Mouse (Mus musculus): ENCODE measurements around the gene Vsig2. TPM values are rescaled to one million over a fixed set of nuclear protein-coding genes. Genes with fewer than 3 reads are reported as not detected.

Gene Vsig2
- not detected for total RNA-seq (2023)

DNA sequence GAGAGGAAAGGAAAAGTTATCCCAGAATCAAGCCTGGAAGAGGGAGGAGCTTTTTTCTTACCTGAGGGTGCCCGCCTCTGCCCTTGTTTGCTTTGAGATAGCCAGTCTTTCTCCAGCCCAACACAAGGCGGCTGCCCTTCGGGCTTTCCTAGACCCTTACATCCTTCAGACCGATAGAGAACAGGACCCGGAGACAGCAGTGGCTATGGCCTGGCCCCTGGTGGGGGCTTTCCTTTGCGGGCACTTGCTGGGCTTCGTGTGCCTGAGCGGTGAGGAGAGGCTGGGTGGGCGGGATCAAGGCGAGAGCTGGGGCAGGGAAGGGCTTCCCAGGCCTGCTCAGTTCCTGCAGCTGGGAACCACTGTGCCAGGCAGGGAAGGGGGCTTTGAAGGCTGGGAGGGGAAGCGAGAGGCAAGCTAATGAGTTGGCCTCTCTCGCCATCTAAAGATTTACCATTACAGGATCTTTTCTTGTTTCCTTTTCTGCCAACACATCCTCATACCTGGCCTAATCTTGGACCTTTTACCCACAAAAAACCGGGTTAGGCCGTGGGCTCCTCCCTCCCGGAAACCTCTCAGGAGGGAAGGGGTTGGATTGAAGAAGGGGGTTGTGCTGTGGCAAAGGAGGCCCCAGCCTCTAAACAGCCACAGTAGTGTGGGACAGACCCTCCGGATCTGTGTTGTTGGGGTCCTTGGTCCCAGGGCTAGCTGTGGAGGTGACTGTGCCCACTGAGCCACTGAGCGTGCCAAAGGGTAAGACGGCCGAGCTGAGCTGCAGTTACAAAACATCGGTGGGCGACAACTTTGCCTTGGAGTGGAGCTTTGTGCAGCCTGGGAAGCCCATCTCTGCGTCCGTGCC is at the start of gene Vsig2:
TSS of gene Vsig2 (plus strand) at position 86 of the 856 bp plus-strand sequence.

DNA sequence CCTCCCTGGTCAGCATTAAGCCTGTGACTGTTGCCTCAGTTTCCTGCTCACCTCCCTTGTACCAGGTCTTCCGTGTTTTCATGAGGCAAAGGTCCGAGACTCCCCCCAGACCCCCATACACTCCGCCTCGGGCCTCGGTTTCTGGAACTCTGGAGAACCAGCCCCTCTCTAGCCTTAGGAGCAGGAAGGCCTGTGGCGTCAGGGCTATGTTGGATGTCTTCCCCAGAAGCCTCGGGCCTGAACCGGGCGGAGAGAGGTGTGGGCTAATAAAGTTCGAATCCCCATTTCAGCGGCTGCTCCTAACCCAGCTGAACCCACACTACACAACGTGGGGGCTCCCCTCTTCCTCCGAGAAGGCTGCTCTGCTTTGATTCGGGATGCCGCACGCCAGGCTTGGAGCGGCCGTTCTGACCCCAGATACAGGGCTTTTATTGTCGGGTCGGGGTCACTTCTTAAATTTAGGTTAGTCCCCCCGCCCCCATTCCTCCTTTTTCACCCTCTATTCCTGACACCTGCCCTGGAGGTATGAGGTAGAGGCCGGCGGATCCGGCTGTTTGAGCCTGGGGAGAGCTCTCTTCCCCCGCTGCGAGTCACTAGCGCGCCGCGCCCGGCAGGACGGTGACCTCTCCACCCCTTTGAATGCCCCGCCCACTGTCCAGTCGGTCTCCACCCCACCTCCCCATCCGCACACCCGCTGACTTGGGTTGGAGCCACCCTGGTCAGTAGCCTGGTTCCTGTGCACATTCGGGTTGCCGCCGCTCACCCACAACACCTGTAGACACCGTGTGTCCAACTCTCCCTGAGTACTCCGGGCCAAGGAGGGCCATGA is 11.4 kb upstream of the Vsig2 start, which contains the start of gene Esam:
TSS of gene Esam (plus strand) at position 683 of the 829 bp plus-strand sequence.

DNA sequence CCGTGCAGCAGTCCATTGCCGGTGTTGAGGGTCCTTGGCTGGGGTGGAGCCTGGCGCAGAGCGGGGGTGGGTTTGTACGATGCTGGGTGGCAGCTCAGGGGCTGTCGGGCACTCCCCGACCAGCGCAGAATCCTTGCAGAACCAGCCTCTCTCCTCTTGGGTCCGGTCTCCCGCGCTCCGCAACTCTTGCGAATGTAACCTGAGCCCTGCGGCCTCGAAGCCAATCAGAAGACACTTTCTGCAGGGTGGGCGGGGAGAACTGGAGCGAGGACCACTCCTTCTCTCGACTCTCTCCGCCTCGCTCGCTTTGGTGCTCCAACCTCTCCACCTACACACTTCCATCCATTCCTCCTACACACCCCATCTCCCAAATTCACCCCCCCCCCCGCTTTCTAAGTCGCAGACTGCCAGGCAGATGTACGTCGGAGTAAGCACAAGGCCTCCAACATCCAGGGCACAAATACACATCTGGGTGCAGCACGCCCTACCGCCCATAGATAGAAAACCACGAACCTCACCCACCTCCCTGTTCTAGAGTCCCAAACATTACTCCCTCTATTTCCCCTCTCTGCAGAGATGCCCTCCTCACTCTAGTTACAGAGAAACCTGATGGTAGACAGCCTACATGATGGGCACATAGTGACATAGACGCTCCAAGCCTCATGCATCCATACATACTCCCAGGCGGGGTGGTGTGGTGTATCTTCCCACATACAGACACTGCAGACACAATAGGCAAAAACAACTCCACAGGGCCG is 13.7 kb downstream of the Vsig2 start, which contains the start of gene Nrgn:
TSS of gene Nrgn (minus strand) at position 369 of the 758 bp plus-strand sequence.

DNA sequence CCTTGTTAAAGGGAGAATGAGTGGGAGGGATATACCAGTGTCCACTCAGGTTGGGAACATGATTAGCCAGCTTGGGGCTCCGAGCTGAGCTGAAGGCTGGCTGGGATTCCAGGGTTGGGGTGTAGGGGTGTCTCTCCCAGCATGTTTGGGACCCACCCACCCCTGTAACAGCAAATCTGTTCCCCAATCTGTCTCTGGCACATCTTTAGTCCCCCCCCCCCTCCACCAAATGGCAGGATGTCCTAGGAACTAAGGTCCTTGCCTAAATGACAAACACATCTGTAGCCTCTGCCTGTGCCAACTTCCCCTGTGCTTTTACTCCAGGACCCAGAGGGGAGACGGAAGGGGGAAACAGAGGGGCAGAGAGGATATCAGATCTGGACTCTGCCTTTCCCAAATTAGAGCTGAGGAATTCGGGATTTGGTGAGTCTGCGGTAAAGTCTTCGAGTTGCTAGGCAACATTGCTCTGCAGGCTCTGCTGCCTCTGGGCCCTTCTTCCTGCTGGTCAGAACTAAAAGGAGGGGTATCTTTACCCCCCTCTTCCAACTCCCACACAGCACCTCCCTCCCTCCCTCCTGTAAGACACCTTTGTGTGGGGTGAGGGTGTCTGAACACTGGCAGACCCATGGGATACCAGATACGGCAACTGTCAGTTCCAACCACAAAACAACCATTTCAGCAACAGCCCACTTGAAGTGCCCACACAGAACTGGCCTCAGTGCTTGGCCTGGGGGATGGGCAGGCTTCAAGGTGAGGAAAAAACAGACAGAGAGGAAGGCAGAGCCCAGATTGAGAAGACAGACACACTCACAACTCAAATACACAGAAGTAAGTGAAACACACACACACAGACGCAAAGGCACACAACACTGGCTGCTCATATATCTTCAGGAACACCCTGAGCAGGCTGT is 16.0 kb downstream of the Vsig2 start, which contains the start of gene Siae:
TSS of gene Siae (plus strand) at position 861 of the 911 bp plus-strand sequence.

Other genes with a start within 250 kb of the Vsig2 start
- 10 to 100 TPM; 15.4 to 16.8 TPM for gene Ccdc15, start 190.8 kb upstream of the Vsig2 start, total RNA-seq (2023)
- not detected for gene Hepacam, start 171.9 kb upstream of the Vsig2 start, total RNA-seq (2023)
- gene Robo4, start 137.4 kb upstream of the Vsig2 start, total RNA-seq (2023), result not detected
- not detected for gene Robo3, start 106.0 kb upstream of the Vsig2 start, total RNA-seq (2023)
- gene Msantd2, start 49.9 kb upstream of the Vsig2 start, total RNA-seq (2023), result 10 to 100 TPM; 31.0 to 41.6 TPM
- not detected for gene Esam, start 11.2 kb upstream of the Vsig2 start, total RNA-seq (2023)
- 1 to 10 TPM; 2.4 to 3.6 TPM for gene Nrgn, start 13.6 kb downstream of the Vsig2 start, total RNA-seq (2023)
- gene Siae, start 16.4 kb downstream of the Vsig2 start, total RNA-seq (2023), result 10 to 100 TPM; 10.4 to 12.5 TPM
- 1 to 10 TPM; 1.7 to 2.1 TPM for gene Spa17, start 74.5 kb downstream of the Vsig2 start, total RNA-seq (2023)
- 10 to 100 TPM; 53.0 to 53.5 TPM for gene Tbrg1, start 118.1 kb downstream of the Vsig2 start, total RNA-seq (2023)
- not detected for gene Panx3, start 130.0 kb downstream of the Vsig2 start, total RNA-seq (2023)
- not detected for gene Olfr160, start 177.0 kb downstream of the Vsig2 start, total RNA-seq (2023)
- not detected for gene Olfr874, start 205.9 kb downstream of the Vsig2 start, total RNA-seq (2023)
- not detected for gene Olfr875, start 232.6 kb downstream of the Vsig2 start, total RNA-seq (2023)